Mouse (Mus musculus): Measurements from ENCODE around the gene Gtf2h3. TPM values are rescaled to one million over a fixed set of nuclear protein-coding genes. Genes with fewer than 3 reads are reported as not detected.
"Not testable (repeated sequence)": the region's sequence is repeated elsewhere in the genome, so short reads cannot be mapped to it uniquely, and the experiment has no call there.

Gene Gtf2h3
- total RNA-seq, 2 experiments from 2014 or later = 14.9 to 15.0 TPM

DNA sequence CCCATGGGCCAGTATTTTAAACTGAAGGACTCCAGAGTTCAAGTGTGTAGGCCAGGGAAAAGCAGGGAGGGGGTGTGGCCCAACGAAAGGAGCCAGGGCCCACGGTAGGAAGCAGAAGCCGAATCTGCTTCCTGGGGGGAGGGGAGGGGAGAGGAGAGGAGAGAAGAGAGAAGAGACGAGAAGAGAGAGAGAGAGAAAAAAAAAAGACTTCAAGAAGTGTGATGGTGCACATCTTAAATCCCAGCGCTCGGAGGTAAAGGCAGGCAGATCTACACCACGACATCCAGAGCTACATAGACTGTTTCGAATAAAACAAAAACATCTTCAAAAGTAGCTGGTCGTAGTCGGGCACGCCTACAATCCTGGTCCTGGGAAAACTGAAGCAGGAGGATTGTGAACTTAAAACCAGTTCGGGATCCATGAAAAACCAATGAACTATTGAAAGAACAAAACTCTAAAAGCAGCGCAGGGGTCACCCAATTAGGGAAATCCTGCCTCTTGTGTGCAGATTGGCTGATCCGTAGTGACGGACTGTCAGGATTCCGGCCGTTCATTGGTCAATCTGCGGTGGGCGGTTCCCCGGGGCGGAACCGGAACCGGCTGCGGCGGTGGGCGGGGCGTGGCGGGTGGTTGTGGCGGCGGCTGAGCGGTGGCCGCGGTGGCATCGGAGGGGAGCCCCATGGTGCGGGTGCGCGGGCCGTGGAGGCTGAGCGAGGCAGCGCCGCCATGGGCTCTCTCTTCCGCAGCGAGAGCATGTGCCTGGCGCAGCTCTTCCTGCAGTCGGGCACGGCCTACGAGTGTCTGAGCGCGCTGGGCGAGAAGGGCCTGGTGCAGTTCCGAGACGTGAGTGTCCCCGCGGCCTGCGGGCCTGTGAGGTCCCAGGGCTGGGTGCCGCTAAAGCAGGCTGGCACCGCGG lies 49.8 kb downstream of the Gtf2h3 start, which contains the start of gene Atp6v0a2:
TSS of gene Atp6v0a2 (plus strand) at position 129 of the 916 bp plus-strand sequence.
- intact Hi-C loops (cut with DNase I; ENCODE audit: low total_unique reads) = no loop called here
- DNase-seq = peak; percentile 95

DNA sequence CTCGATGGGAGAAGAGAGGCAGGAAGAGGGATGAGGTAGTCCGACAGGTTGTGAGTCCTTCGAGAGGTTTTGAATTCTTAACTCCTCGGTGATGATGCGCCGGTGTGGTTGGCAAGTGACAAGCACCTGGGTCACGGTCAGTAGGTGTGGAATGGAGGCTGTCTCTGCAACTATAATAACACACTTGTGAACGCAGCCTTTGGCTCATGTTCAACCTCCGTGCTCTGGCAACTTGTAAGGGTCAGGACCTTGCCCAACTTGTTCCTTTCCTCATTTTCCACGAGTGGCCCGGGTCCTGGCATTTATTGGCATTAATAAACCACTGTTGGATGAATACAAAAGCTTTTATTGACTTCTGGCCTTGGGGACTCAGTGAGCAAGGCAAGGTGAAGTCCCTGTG lies 50.7 kb downstream of the Gtf2h3 start:
- DNase-seq = no peak
- intact Hi-C loops (cut with DNase I; ENCODE audit: low total_unique reads) = no loop called here

- intact Hi-C loops (cut with DNase I; ENCODE audit: low total_unique reads) = no loop called here
- DNase-seq = no peak
These were observed 52.7 kb downstream of the Gtf2h3 start for GRCm38 (mm10) chr5:124631685-124632084.

- intact Hi-C loops (cut with DNase I; ENCODE audit: low total_unique reads) = no loop called here
- no peak for DNase-seq
These were observed 53.5 kb downstream of the Gtf2h3 start for GRCm38 (mm10) chr5:124632461-124632860.

- no peak for DNase-seq
- intact Hi-C loops (cut with DNase I; ENCODE audit: low total_unique reads) = no loop called here
These were observed 54.5 kb downstream of the Gtf2h3 start for GRCm38 (mm10) chr5:124633425-124633824.

DNA sequence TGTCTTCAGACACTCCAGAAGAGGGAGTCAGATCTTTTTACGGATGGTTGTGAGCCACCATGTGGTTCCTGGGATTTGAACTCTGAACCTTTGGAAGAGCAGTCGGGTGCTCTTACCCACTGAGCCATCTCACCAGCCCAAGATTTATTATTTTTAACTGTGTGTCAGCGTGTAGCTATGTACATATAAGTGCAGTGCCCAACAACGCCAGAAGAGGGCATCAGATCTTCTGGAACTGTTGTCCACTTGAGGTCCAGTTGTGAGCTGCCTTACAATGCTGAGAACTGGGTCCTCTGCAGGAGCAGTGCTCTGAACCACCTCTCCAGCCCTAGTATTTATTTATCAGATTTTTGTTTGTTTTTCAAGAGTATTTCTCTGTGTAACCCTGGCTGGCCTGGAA lies 56.1 kb downstream of the Gtf2h3 start:
- DNase-seq; intact Hi-C loops (cut with DNase I; ENCODE audit: low total_unique reads): not testable (repeated sequence)

- intact Hi-C loops (cut with DNase I; ENCODE audit: low total_unique reads) = no loop called here
These were observed 57.2 kb downstream of the Gtf2h3 start for GRCm38 (mm10) chr5:124636139-124636538.

DNA sequence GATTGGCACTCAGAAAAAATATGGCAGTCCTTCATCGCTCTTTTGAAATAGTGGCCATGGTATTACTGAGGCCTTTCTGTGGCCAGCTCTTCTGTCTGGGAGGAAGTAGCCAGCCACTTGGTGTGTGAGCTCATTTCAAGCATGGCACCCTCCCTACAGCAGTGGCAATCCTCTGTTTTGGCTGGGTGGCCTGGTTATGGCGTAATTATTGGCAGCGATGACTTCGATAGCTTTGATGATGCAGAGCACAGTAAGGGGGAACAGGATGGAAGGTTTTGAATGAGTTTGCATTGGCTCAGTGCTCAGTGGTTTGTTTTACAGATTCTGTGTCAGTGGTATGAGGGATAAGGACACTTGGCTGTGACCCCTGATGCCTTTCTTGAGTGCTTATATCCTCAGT lies 57.8 kb downstream of the Gtf2h3 start:
- intact Hi-C loops (cut with DNase I; ENCODE audit: low total_unique reads) = no loop called here
- DNase-seq = no peak

More at GRCm38 (mm10) chr5:124636139-124636538, 57.2 kb downstream of the Gtf2h3 start:
- DNase-seq = no peak

GRCm38 (mm10) chr5:124637300-124637699 lies 58.4 kb downstream of the Gtf2h3 start:
- peak; percentile 27 for DNase-seq
- intact Hi-C loops (cut with DNase I; ENCODE audit: low total_unique reads) = no loop called here

DNA sequence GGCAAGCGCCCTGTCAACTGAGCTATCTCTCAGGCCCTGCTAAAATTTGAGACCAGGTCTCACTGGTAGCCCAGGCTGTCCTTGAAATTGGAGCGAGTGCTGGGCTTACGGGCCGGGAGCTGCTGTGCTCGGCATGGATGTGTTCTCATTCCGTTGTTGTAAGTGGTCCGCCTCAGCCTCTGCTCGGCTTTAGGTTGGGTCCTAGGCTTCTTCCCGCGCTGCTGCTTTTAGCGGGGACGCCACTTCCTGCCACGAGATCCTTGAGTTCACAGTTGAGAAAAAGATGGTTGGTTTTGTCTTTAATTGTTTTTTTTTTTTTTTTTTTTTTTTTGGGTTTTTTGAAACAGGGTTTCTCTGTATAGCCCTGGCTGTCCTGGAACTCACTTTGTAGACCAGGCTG lies 58.9 kb downstream of the Gtf2h3 start:
- no peak for DNase-seq
- intact Hi-C loops (cut with DNase I; ENCODE audit: low total_unique reads) = no loop called here

Other genes with a start within 250 kb of the Gtf2h3 start
- 100 to 1,000 TPM in 1 of 2 experiments, 10 to 100 TPM in 1; 99.5 to 128 TPM for gene Cdk2ap1, start 216.1 kb upstream of the Gtf2h3 start, total RNA-seq (2021)
- 10 to 100 TPM; 32.4 to 35.6 TPM for gene Sbno1, start 153.1 kb upstream of the Gtf2h3 start, total RNA-seq (2021)
- gene Kmt5a, start 139.2 kb upstream of the Gtf2h3 start, total RNA-seq (2021) = 10 to 100 TPM; 56.4 to 66.0 TPM
- 1 to 10 TPM; 4.2 to 4.6 TPM for gene Rilpl2, start 100.8 kb upstream of the Gtf2h3 start, total RNA-seq (2021)
- gene Snrnp35, start 96.0 kb upstream of the Gtf2h3 start, total RNA-seq (2021) = 10 to 100 TPM; 27.3 to 28.4 TPM
- gene Rilpl1, start 47.7 kb upstream of the Gtf2h3 start, total RNA-seq (2021) = 10 to 100 TPM; 61.8 to 96.0 TPM
- gene Tmed2, start 38.4 kb upstream of the Gtf2h3 start, total RNA-seq (2021) = 100 to 1,000 TPM; 138 to 152 TPM
- 1 to 10 TPM; 3.5 to 4.1 TPM for gene Ddx55, start 26.3 kb upstream of the Gtf2h3 start, total RNA-seq (2021)
- gene Eif2b1, start within 50 bp of the Gtf2h3 start, total RNA-seq (2021) = 10 to 100 TPM; 40.2 to 42.9 TPM
- gene Atp6v0a2, start 49.4 kb downstream of the Gtf2h3 start, total RNA-seq (2021) = 10 to 100 TPM; 18.8 to 24.3 TPM
- under 1 TPM; 0.02 to 0.10 TPM for gene Dnah10, start 145.9 kb downstream of the Gtf2h3 start, total RNA-seq (2021)